Mouse (Mus musculus) myocyte (in vitro differentiated cells): ENCODE measurements around the gene Gm42791. TPM values are rescaled to one million over a fixed set of nuclear protein-coding genes. Genes with fewer than 3 reads are reported as not detected.
A peak's percentile ranks its signal among the peaks of the same experiment; 100 is the strongest.

Experiments
- H3K27me3 ChIP-seq: one replicate; pipeline ENCODE4 v1.6.1; 2011; ENCODE audit not compliant: control insufficient read depth, insufficient read depth, insufficient read length
- H3K36me3 ChIP-seq: one replicate; pipeline ENCODE4 v1.6.1; 2011; ENCODE audit not compliant: control insufficient read depth, insufficient read depth
- H3K4me2 ChIP-seq: one replicate; pipeline ENCODE4 v1.6.1; 2011; ENCODE audit warnings: low read depth, control low read depth
- H3K4me3 ChIP-seq: one replicate; pipeline ENCODE4 v1.5.1; 2011; ENCODE audit warnings: mild to moderate bottlenecking, control low read depth, moderate library complexity
- H3K79me2 ChIP-seq: one replicate; pipeline ENCODE4 v1.6.1; 2011; ENCODE audit not compliant: control insufficient read depth, insufficient read depth
- H3ac ChIP-seq: one replicate; pipeline ENCODE4 v1.6.1; 2011; ENCODE audit not compliant: control insufficient read depth, insufficient read length
- CEBPB ChIP-seq: IDR thresholded peaks from 2 replicates; pipeline ENCODE4 v1.6.1; 2011; ENCODE audit warnings: mild to moderate bottlenecking, moderate library complexity; ENCODE audit not compliant: poor library complexity, insufficient read depth, severe bottlenecking
- E2F4 ChIP-seq: IDR thresholded peaks from one replicate; pipeline ENCODE4 v1.6.1; 2011; ENCODE audit warnings: mild to moderate bottlenecking, control low read depth, moderate library complexity; ENCODE audit not compliant: insufficient read depth
- MAX ChIP-seq: IDR thresholded peaks from one replicate; pipeline ENCODE4 v1.6.1; 2011; ENCODE audit warnings: low read depth, mild to moderate bottlenecking, control low read depth
- MYOD1 ChIP-seq, 3 experiments: IDR thresholded peaks; one replicate each; pipeline ENCODE4 v1.6.1; 2011; ENCODE audit warnings: control low read depth in 2 of 3, low read depth in 2 of 3, mild to moderate bottlenecking in 2 of 3, moderate library complexity in 1 of 3; ENCODE audit not compliant: insufficient read length in 2 of 3, control insufficient read depth in 1 of 3
- MYOG ChIP-seq, 3 experiments: IDR thresholded peaks; one replicate each; pipeline ENCODE4 v1.6.1; 2011; ENCODE audit warnings: control low read depth in 2 of 3, low read depth in 2 of 3, mild to moderate bottlenecking in 2 of 3; ENCODE audit not compliant: insufficient read length in 2 of 3, control insufficient read depth in 1 of 3, insufficient read depth in 1 of 3
- POLR2AphosphoS2 ChIP-seq: IDR thresholded peaks from one replicate; pipeline ENCODE4 v1.6.1; 2011; ENCODE audit warnings: low read depth, control low read depth; ENCODE audit not compliant: insufficient read length
- REST ChIP-seq: IDR thresholded peaks from one replicate; pipeline ENCODE4 v1.6.1; 2011; ENCODE audit warnings: mild to moderate bottlenecking, control low read depth, moderate library complexity; ENCODE audit not compliant: insufficient read depth, insufficient read length
- TCF12 ChIP-seq: IDR thresholded peaks from one replicate; pipeline ENCODE4 v1.6.1; 2011; ENCODE audit warnings: mild to moderate bottlenecking, control low read depth; ENCODE audit not compliant: poor library complexity, insufficient read depth, severe bottlenecking
- USF1 ChIP-seq: IDR thresholded peaks from one replicate; pipeline ENCODE4 v1.6.1; 2011; ENCODE audit warnings: low read depth, mild to moderate bottlenecking, control low read depth, moderate library complexity
- polyA plus RNA-seq: library from polyadenylated mRNA; unstranded; fragments of >200 nt; fragmentation: generic; extraction: Trizol; gene quantifications from one replicate; pipeline ENCODE4 v1.2.1, GENCODE M21; 2012; ENCODE audit warnings: missing spikeins

The Gm42791 gene
- polyA plus RNA-seq, 1 experiment: 0.11 TPM

DNA sequence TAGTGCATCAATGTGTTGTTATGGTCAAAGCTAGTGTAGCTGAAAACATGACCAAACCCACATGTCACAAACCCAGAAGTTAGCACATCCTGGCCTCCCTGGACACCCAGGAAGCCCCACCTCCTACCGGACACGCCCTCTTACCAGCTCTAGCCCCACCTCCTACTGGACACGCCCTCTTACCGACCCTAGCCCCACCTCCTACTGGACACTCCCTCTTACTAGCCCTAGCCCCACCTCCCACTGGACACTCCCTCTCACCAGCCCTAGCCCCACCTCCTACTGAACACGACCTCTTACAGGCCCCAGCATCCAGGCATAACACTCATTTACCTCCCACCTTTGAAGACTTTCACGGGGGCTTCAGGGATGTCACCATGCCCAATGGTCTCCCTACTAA, 14.3 kb downstream of the Gm42791 start:
- H3K36me3 ChIP-seq: peaks cover 10% of the 10 kb centered on the region
- TF ChIP-seq CEBPB (no peak), POLR2AphosphoS2 (peak; percentile 23), MAX (no peak), USF1 (no peak)

DNA sequence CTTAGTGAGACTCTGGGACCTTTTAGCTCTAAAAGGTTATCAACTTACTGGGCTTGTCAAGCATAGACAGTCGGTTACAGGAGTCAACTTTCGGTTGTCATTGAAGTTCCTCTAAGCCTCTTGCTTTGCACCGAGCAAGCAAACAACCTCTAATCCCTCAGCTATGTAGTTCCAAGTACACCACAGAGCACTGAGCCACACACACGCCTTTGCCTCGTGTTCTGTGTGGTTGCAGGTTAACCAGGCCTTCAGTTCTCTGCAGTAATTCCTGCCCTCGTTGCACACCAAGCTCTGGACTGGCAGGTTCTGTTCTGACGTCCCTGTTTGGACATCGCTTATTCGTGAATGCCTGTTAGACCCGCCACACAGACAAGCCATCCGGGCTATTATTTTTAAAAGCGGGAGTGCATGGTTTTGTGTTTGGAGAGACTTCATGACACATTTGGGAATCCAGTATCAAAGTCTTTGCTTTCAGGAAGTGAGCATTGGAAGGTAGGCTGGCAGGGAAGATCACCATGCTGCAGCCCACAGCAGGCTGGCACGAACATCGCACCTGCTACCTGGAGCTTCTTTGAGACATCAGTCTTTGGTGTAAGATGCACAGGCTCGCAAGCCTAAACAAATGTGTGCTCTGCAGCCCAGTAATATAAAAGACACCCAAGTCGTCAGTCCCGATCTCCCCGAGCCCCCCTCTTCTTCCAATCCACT, 16.3 kb downstream of the Gm42791 start:
- Histone ChIP-seq H3K27me3 (no peaks in the 10 kb centered on the region), H3ac (no peak overlapping the region), H3K79me2 (no peaks in the 10 kb centered on the region), H3K4me2 (peak overlapping the region; percentile 52), H3K36me3 (peaks cover 5% of the 10 kb centered on the region), H3K4me3 (no peak overlapping the region)
- TF ChIP-seq REST (no peak), POLR2AphosphoS2 (peak; percentile 77), MYOG (IDR thresholded peaks at IDR 0.05; ENCODE audit: control insufficient read depth in 1 of 3, insufficient read depth in 1 of 3, insufficient read length in 2 of 3, low read depth in 2 of 3) (no peak)

More for the DNA sequence above, 14.3 kb downstream of the Gm42791 start:
- H3ac ChIP-seq: no peak overlapping the region
- no peak overlapping the region for H3K4me2 ChIP-seq
- no peaks in the 10 kb centered on the region for H3K79me2 ChIP-seq
- no peaks in the 10 kb centered on the region for H3K27me3 ChIP-seq
- no peak overlapping the region for H3K4me3 ChIP-seq

GRCm38 (mm10) chr5:148977698-148978457, 17.1 kb downstream of the Gm42791 start:
- Histone ChIP-seq H3ac (no peak overlapping the region), H3K4me3 (no peak overlapping the region), H3K27me3 (no peaks in the 10 kb centered on the region), H3K4me2 (peak overlapping the region; percentile 52), H3K36me3 (peaks cover 3% of the 10 kb centered on the region), H3K79me2 (no peaks in the 10 kb centered on the region)
- no peak for TF ChIP-seq MAX
- no peak for TF ChIP-seq E2F4
- no peak for TF ChIP-seq REST
- TF ChIP-seq USF1: no peak
- no peak for TF ChIP-seq POLR2AphosphoS2
- no peak for TF ChIP-seq MYOD1 (IDR thresholded peaks at IDR 0.05; ENCODE audit: control insufficient read depth in 1 of 3, insufficient read length in 2 of 3, low read depth in 2 of 3)
- peak in 1 of 3 experiments; percentile 26 for TF ChIP-seq MYOG (IDR thresholded peaks at IDR 0.05; ENCODE audit: control insufficient read depth in 1 of 3, insufficient read depth in 1 of 3, insufficient read length in 2 of 3, low read depth in 2 of 3)
- TF ChIP-seq TCF12: no peak

DNA sequence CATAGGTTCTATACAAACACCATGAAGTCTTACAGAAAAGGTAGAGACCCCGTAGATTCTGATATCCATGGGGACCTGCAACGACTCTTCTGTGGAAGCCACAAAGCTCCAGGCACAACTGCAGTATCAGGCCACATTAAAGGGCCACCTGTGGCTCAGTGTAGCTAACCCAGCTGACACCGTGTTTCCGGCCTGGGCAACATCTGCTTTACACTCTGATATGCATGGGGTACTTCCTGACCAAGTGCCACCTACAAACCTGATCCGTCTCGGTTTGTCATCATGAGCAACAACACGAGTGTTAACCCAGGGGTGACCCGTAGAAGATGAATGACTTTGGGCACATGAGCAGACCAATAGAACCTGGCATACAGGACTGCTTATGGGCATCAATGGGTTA, 18.1 kb downstream of the Gm42791 start:
- Histone ChIP-seq H3ac (no peak overlapping the region), H3K79me2 (no peaks in the 10 kb centered on the region), H3K27me3 (no peaks in the 10 kb centered on the region), H3K36me3 (no peaks in the 10 kb centered on the region), H3K4me2 (no peak overlapping the region), H3K4me3 (no peak overlapping the region)
- TF ChIP-seq REST (no peak), MYOG (IDR thresholded peaks at IDR 0.05; ENCODE audit: control insufficient read depth in 1 of 3, insufficient read depth in 1 of 3, insufficient read length in 2 of 3, low read depth in 2 of 3) (peak in 1 of 3 experiments; percentile 38), MYOD1 (IDR thresholded peaks at IDR 0.05; ENCODE audit: control insufficient read depth in 1 of 3, insufficient read length in 2 of 3, low read depth in 2 of 3) (peak in 1 of 3 experiments; percentile 3), USF1 (no peak), POLR2AphosphoS2 (peak; percentile 14)

DNA sequence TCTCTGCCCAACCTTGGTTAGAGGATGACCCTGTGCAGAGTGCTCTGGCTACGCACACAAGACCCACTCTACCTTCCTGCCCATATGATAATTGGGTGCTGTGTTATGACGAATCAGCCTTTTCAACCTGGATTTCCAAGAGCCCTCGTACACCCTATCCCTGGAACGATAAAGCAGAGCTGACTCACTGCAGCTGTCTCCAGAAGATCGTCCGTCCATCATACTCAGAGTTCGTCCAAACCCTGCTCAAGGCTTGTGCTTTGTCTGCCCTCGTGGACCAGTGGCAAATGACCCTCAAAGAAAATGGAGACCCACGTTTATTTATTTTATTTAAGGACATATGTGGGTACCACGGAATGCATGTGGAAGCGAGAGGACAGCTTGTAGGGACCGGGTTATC, 19.9 kb downstream of the Gm42791 start:
- Histone ChIP-seq H3K4me2 (no peak overlapping the region), H3K36me3 (no peaks in the 10 kb centered on the region), H3K79me2 (no peaks in the 10 kb centered on the region), H3K4me3 (no peak overlapping the region), H3ac (no peak overlapping the region), H3K27me3 (no peaks in the 10 kb centered on the region)
- no peak for TF ChIP-seq CEBPB
- TF ChIP-seq MYOD1 (IDR thresholded peaks at IDR 0.05; ENCODE audit: control insufficient read depth in 1 of 3, insufficient read length in 2 of 3, low read depth in 2 of 3): peak in 2 of 3 experiments; percentile 63 to 86
- TF ChIP-seq MYOG (IDR thresholded peaks at IDR 0.05; ENCODE audit: control insufficient read depth in 1 of 3, insufficient read depth in 1 of 3, insufficient read length in 2 of 3, low read depth in 2 of 3): peak in 1 of 3 experiments; percentile 51
- no peak for TF ChIP-seq TCF12
